Mouse (Mus musculus): ENCODE measurements around the gene Tigar.

The Tigar gene

GRCm38 (mm10) chr6:127079867-127080731 lies 29.3 kb downstream of the Tigar start:
- no peak for DNase-seq

- DNase-seq: no peak
Observed at GRCm38 (mm10) chr6:127072817-127073216, 36.5 kb downstream of the Tigar start, which contains the start of gene Fgf23. Gene Fgf23 (plus strand): TSS chr6:127072902.

GRCm38 (mm10) chr6:127064815-127065214 lies 44.5 kb downstream of the Tigar start:
- no peak for DNase-seq

GRCm38 (mm10) chr6:127063915-127064314 lies 45.4 kb downstream of the Tigar start:
- DNase-seq: no peak

- no peak for DNase-seq
Observed at GRCm38 (mm10) chr6:127059975-127060374, 49.4 kb downstream of the Tigar start.

GRCm38 (mm10) chr6:127056990-127057588 lies 52.3 kb downstream of the Tigar start:
- no peak for DNase-seq

- no peak for DNase-seq
Observed at GRCm38 (mm10) chr6:127050847-127051246, 58.5 kb downstream of the Tigar start.

- DNase-seq: no peak
Observed at GRCm38 (mm10) chr6:127044909-127045308, 64.4 kb downstream of the Tigar start.

Data from thymus, postnatal 25 days (tissue).